Mouse (Mus musculus) limb, embryonic 10.5 days (tissue): ENCODE results near the gene Mettl15. TPM values are rescaled to one million over a fixed set of nuclear protein-coding genes. Genes with fewer than 3 reads are reported as not detected.

Source experiments
- DNase-seq: peaks from one replicate; pipeline ENCODE4 v3.0.0-alpha.2; 2017; ENCODE audit warnings: low spot score
- H3K27ac ChIP-seq: fragments of 300-500 bp; sonication (generic); 2 replicates; pipeline ENCODE4 v1.5.1; 2016; ENCODE audit warnings: mild to moderate bottlenecking
- H3K27me3 ChIP-seq: fragments of 300-500 bp; sonication (generic); 2 replicates; pipeline ENCODE4 v1.6.1; 2016; ENCODE audit warnings: low read depth, mild to moderate bottlenecking; ENCODE audit not compliant: poor library complexity, severe bottlenecking
- H3K36me3 ChIP-seq: fragments of 300-500 bp; sonication (generic); 2 replicates; pipeline ENCODE4 v1.6.1; 2016; ENCODE audit warnings: mild to moderate bottlenecking, moderate library complexity
- H3K4me1 ChIP-seq: fragments of 300-500 bp; sonication (generic); 2 replicates; pipeline ENCODE4 v1.6.1; 2016
- H3K4me3 ChIP-seq: fragments of 300-500 bp; sonication (generic); 2 replicates; pipeline ENCODE4 v1.5.1; 2016; ENCODE audit warnings: mild to moderate bottlenecking, moderate library complexity
- H3K9me3 ChIP-seq: fragments of 300-500 bp; sonication (generic); replicated peaks from 2 replicates; pipeline ENCODE4 v1.6.1; 2016; ENCODE audit warnings: mild to moderate bottlenecking
- WGBS: fragments of 180-500 bp; shearing (Covaris S2); methylation state at CpG from one replicate; pipeline ENCODE4 v1.1.7; 2016; 5-methylcytosine and 5-hydroxymethylcytosine counted together
- microRNA-seq: library from miRNA; unstranded; fragments of <30 nt; microRNA quantifications from one replicate; pipeline ENCODE4, GENCODE M21; 2017
- polyA plus RNA-seq: library from polyadenylated mRNA; unstranded; fragments of >200 nt; fragmentation: Nextera tagmentation; extraction: Ambion mirVana; gene quantifications from 2 replicates; pipeline ENCODE4 v1.2.1, GENCODE M21; 2016

Gene Mettl15
- polyA plus RNA-seq, 1 experiment from 2014 or later, result 8.7 TPM

DNA sequence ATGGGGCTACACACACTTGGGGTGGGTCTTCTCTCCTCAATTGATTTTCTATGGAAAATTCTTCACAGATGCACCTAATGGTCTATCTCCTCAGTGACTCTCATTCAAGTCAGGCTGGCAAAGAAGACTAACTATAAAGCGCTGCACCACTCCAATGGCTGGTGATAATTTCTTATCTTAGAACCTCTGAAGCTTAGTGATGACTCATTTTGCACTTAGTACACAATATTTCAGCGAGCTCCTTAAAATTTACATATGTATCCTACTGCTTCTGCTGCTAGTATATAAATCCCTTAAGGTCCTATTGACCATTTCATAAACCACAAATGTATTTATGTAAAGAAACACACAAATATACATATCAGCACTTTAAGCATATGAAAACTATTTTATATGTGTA is 136.1 kb downstream of the Mettl15 start:
- no peak for DNase-seq
- Histone ChIP-seq H3K27me3 (no peaks in the 10 kb centered on the region), H3K9me3 (no peaks in the 10 kb centered on the region), H3K4me3 (no peak overlapping the region), H3K4me1 (no peaks in the 10 kb centered on the region), H3K36me3 (no peaks in the 10 kb centered on the region), H3K27ac (no peak overlapping the region)
- 90% methylated on average over 2 of the region's 2 CpGs for WGBS

DNA sequence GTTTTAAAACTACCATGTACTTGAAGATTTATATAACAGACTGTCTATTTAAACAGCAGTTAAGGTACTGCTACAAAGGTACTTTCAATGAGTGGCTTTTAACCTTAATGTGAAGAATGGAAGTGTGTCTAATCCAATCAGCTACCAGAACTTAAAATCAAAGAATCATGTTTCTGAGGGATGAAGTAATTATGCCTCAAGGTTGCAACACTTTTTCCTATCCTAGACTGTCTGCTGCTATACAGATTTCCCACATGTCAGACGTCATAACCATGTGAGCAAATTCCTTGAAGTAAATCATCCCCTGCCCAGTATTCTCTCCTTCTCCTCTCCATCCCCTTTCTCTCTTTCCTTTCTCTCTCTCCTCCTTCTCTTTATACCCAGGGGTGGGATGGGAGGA is 140.2 kb downstream of the Mettl15 start:
- no peak overlapping the region for H3K27ac ChIP-seq
- no peaks in the 10 kb centered on the region for H3K36me3 ChIP-seq
- no peak overlapping the region for H3K4me3 ChIP-seq
- H3K4me1 ChIP-seq, result no peaks in the 10 kb centered on the region
- WGBS, result 81% methylated on average over 1 of the region's 1 CpGs
- no peak for DNase-seq
- H3K27me3 ChIP-seq, result no peaks in the 10 kb centered on the region
- no peaks in the 10 kb centered on the region for H3K9me3 ChIP-seq

- Histone ChIP-seq H3K27ac (no peak overlapping the region), H3K4me3 (no peak overlapping the region), H3K27me3 (no peaks in the 10 kb centered on the region), H3K36me3 (no peaks in the 10 kb centered on the region), H3K4me1 (no peaks in the 10 kb centered on the region), H3K9me3 (no peaks in the 10 kb centered on the region)
- 88% methylated on average over 6 of the region's 6 CpGs for WGBS
- no peak for DNase-seq
Measured at GRCm38 (mm10) chr2:109137276-109137675, 143.3 kb downstream of the Mettl15 start.

DNA sequence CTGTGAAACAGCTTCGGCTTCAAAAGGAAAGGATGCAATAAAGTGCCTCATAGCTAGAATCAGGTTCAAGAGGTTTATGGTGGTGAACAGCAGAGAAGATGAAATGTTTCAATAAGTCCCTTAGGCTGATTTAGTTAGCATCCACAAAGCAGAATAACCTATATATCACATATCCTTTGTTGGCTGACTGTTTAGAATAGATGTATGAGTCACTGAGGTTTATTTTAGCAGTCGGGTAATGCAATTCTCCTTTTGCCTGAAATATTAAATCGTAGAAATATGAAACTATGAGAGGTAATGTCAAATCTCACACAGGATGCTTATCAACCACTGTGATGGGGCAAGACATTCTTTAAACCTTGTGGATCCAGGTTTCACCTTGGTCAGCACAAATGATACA is 149.8 kb downstream of the Mettl15 start:
- no peak overlapping the region for H3K4me3 ChIP-seq
- no peak overlapping the region for H3K27ac ChIP-seq
- no peaks in the 10 kb centered on the region for H3K36me3 ChIP-seq
- H3K27me3 ChIP-seq, result no peaks in the 10 kb centered on the region
- DNase-seq, result no peak
- H3K9me3 ChIP-seq, result no peaks in the 10 kb centered on the region
- no peaks in the 10 kb centered on the region for H3K4me1 ChIP-seq
- WGBS, result 91% methylated on average over 3 of the region's 3 CpGs

- Histone ChIP-seq H3K36me3 (no peaks in the 10 kb centered on the region), H3K4me1 (no peaks in the 10 kb centered on the region), H3K4me3 (no peak overlapping the region), H3K9me3 (no peaks in the 10 kb centered on the region), H3K27me3 (no peaks in the 10 kb centered on the region), H3K27ac (no peak overlapping the region)
- DNase-seq, result no peak
- WGBS, result 92% methylated on average over 3 of the region's 3 CpGs
Measured at GRCm38 (mm10) chr2:109129921-109130320, 150.6 kb downstream of the Mettl15 start.

DNA sequence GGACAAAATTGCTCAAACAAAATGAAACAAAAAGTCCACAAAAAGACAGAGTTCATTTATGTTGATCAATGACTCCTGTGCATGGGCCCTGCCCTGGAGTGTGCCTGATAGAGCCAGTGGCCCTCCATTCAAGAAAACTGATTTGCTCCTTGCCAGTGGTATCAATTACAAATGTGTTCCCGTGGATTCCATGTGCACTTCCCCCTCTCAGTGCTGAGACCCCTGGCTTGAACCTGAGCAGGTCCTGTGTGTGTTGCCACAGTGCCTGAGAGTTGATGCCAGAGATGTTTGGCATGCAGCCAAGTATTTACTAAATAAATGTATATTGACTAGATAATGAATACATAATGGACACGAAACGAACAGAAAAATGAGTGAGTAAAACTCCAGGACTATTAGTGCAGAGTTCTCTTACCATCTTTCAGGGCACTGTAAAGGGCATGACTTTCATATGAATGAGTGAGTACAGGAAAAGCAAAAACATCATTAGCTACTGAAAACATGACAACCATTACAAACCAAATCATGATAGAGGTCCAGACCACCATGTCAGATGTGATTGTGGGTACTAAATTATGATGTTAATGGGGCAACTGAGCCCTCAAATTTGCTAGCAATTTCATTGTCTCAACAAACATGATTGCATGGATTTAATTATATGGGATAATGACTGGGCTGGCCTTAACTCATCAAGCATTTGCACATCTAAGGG is 174.6 kb downstream of the Mettl15 start:
- Histone ChIP-seq H3K4me3 (no peak overlapping the region), H3K36me3 (no peaks in the 10 kb centered on the region), H3K27me3 (no peaks in the 10 kb centered on the region), H3K9me3 (no peaks in the 10 kb centered on the region), H3K27ac (no peak overlapping the region), H3K4me1 (no peaks in the 10 kb centered on the region)
- no peak for DNase-seq
- WGBS, result 85% methylated on average over 3 of the region's 3 CpGs

- WGBS, result 78% methylated on average over 2 of the region's 2 CpGs
- Histone ChIP-seq H3K4me1 (no peaks in the 10 kb centered on the region), H3K36me3 (no peaks in the 10 kb centered on the region), H3K27ac (no peak overlapping the region), H3K27me3 (no peaks in the 10 kb centered on the region), H3K4me3 (no peak overlapping the region), H3K9me3 (no peaks in the 10 kb centered on the region)
- DNase-seq, result no peak
Measured at GRCm38 (mm10) chr2:109049686-109050085, 230.9 kb downstream of the Mettl15 start.

Small RNA genes within 50 kb of the gene (microRNA-seq; reads per million reads assigned to microRNA genes)
- gene Gm24115, result not detected

Other genes with a start within 250 kb of the Mettl15 start
- 25.2 and 30.2 TPM in 2 replicates for gene Kif18a, start within 50 bp of the Mettl15 start, polyA plus RNA-seq